Mouse (Mus musculus) intestine, postnatal 0 days (tissue): ENCODE measurements at regions not wholly inside any gene's neighbourhood (a gene's known extent, or its start where the extent isn't known, plus 50 kb on each side); places are given as distances from the start of the nearest gene placed in this dataset.

Experiments used
- ATAC-seq: fragments of 200-750 bp; cut with Nextera tagmentation; 2 replicates; pipeline ENCODE4 v1.8.0; 2017; ENCODE audit warnings: mild to moderate bottlenecking, moderate TSS enrichment, moderate library complexity
- H3K27ac ChIP-seq: fragments of 300-500 bp; sonication (generic); 2 replicates; pipeline ENCODE4 v1.5.1; 2014; ENCODE audit warnings: mild to moderate bottlenecking, low read depth, low read length, moderate library complexity
- H3K27me3 ChIP-seq: fragments of 300-500 bp; sonication (generic); replicated peaks from 2 replicates; pipeline ENCODE4 v1.6.1; 2014; ENCODE audit warnings: low read length, mixed read lengths; ENCODE audit not compliant: control insufficient read depth, insufficient read depth
- H3K36me3 ChIP-seq: fragments of 300-500 bp; sonication (generic); 2 replicates; pipeline ENCODE4 v1.6.1; 2014; ENCODE audit warnings: mild to moderate bottlenecking, moderate library complexity; ENCODE audit not compliant: control insufficient read depth, insufficient read depth
- H3K4me1 ChIP-seq: fragments of 300-500 bp; sonication (generic); replicated peaks from 2 replicates; pipeline ENCODE4 v1.6.1; 2014; ENCODE audit warnings: antibody characterized with exemption, low read length, mixed read lengths; ENCODE audit not compliant: control insufficient read depth, insufficient read depth
- H3K4me2 ChIP-seq: fragments of 300-500 bp; sonication (generic); replicated peaks from 2 replicates; pipeline ENCODE4 v1.6.1; 2014; ENCODE audit warnings: low read depth, mild to moderate bottlenecking, moderate library complexity
- H3K4me3 ChIP-seq: fragments of 300-500 bp; sonication (generic); 2 replicates; pipeline ENCODE4 v1.5.1; 2014; ENCODE audit warnings: low read depth, low read length
- H3K9ac ChIP-seq: fragments of 300-500 bp; sonication (generic); 2 replicates; pipeline ENCODE4 v1.6.1; 2014; ENCODE audit warnings: mild to moderate bottlenecking, low read depth, low read length
- H3K9me3 ChIP-seq: fragments of 300-500 bp; sonication (generic); 2 replicates; pipeline ENCODE4 v1.6.1; 2016; ENCODE audit warnings: mixed run types; ENCODE audit not compliant: control insufficient read depth
- CTCF ChIP-seq: sonication (generic); IDR thresholded peaks from 2 replicates; pipeline ENCODE4 v1.5.1; 2016; ENCODE audit warnings: low read depth, mild to moderate bottlenecking, control low read depth, antibody characterized with exemption, moderate library complexity
- WGBS: fragments of 180-500 bp; shearing (Covaris S2); extraction: QIAGEN DNeasy Blood & Tissue Kit; methylation state at CpG from one replicate; pipeline ENCODE4 v1.1.7; 2014; 5-methylcytosine and 5-hydroxymethylcytosine counted together

DNA sequence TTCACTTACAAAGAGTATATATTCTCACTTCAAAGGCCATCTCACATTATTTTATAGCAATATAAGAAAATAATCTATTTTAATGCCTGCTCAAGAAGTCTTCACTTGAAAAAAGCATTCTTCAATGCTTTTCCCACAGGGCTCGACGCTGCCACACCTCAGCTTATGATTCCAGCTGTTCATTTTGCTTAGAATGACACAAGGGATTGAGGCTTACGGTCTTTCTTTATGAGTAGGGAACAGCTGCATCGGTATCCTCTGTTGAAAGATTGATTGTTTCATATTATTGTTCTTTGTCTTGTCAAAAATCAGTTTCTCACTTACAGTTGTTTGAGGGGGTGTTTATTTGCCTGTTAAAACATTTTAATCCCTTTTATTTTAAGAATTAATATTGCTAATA, 328.0 kb upstream of the 1700003H04Rik start:
- Histone ChIP-seq H3K9ac (no peak overlapping the region), H3K4me1 (no peaks in the 10 kb centered on the region), H3K27me3 (no peaks in the 10 kb centered on the region), H3K4me3 (no peak overlapping the region), H3K4me2 (no peak overlapping the region), H3K27ac (no peak overlapping the region), H3K9me3 (no peaks in the 10 kb centered on the region), H3K36me3 (no peaks in the 10 kb centered on the region)
- no peak for TF ChIP-seq CTCF
- no peak for ATAC-seq
- 81% methylated on average over 4 of the region's 4 CpGs for WGBS
